ENCODE assay signal across 7 mouse cellular contexts in the genomic region with DNA sequence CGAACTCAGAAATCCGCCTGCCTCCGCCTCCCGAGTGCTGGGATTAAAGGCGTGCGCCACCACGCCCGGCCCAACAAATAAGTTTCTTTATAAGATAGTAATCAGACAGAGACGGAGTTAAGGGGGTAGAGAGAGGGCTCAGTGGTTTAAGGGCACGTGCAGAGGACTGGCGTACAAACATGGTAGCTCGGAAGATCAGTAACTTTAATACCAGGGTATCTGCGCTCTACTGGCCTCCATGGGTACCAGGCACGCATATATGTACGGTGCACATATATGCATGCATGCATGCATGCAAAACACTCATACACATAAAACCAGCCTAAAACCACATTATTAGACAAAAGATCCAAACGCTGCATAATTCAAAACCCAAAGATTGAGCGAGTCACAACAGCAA. TPM values are rescaled to one million over a fixed set of nuclear protein-coding genes. Genes with fewer than 3 reads are reported as not detected.
DNase-seq lines count a peak whose midpoint lies in the region; ATAC-seq lines count a peak whose summit lies in the region.

No protein-coding gene starts in this region.

- H3K9ac ChIP-seq in midbrain, embryonic 12.5 days (replicated peaks) = peak overlapping the region; percentile 93

- peak overlapping the region; percentile 93 for H3K27ac ChIP-seq in embryonic facial prominence, embryonic 10.5 days (replicated peaks)
- peak overlapping the region; percentile 93 for H3K27ac ChIP-seq in hindbrain, embryonic 10.5 days
- H3K27ac ChIP-seq in midbrain, embryonic 12.5 days (replicated peaks) = peak overlapping the region; percentile 98

- H3K9me3 ChIP-seq in embryonic facial prominence, embryonic 10.5 days = no peaks in the 10 kb centered on the region
- H3K9me3 ChIP-seq in hindbrain, embryonic 10.5 days = no peaks in the 10 kb centered on the region
- H3K9me3 ChIP-seq in midbrain, embryonic 12.5 days = no peaks in the 10 kb centered on the region

- ATAC-seq in midbrain, embryonic 12.5 days (ENCODE audit: low FRiP score, low read depth) = peak; percentile 24; the same call in 1 of the 2 replicates

- H3K27me3 ChIP-seq in embryonic facial prominence, embryonic 10.5 days (replicated peaks; ENCODE audit: low read depth, poor library complexity, severe bottlenecking) = no peaks in the 10 kb centered on the region
- H3K27me3 ChIP-seq in hindbrain, embryonic 10.5 days (ENCODE audit: insufficient read depth, poor library complexity, severe bottlenecking) = no peaks in the 10 kb centered on the region
- H3K27me3 ChIP-seq in midbrain, embryonic 12.5 days = no peaks in the 10 kb centered on the region

- peak; percentile 25 for DNase-seq in layer of hippocampus, adult 9-10 months (ENCODE audit: low spot score)
- DNase-seq in layer of hippocampus, postnatal 36 days = no peak
- DNase-seq in embryonic facial prominence, embryonic 10.5 days (ENCODE audit: low spot score) = no peak
- peak; percentile 12 for DNase-seq in hindbrain, embryonic 10.5 days (ENCODE audit: low spot score)
- DNase-seq in spleen, adult 12 weeks (ENCODE audit: low spot score) = no peak
- no peak for DNase-seq in gastrocnemius, adult 18-20 months (ENCODE audit: low spot score)

- peaks cover 27% of the 10 kb centered on the region for H3K36me3 ChIP-seq in embryonic facial prominence, embryonic 10.5 days (replicated peaks)
- peaks cover 22% of the 10 kb centered on the region for H3K36me3 ChIP-seq in hindbrain, embryonic 10.5 days
- peaks cover 3% of the 10 kb centered on the region; the same call in 1 of the 2 replicates for H3K36me3 ChIP-seq in midbrain, embryonic 12.5 days

- WGBS in embryonic facial prominence, embryonic 10.5 days = 52% methylated on average over 17 of the region's 17 CpGs
- WGBS in hindbrain, embryonic 10.5 days = 52% methylated on average over 17 of the region's 17 CpGs
- WGBS in midbrain, embryonic 12.5 days = 52% methylated on average over 17 of the region's 17 CpGs

- peak overlapping the region; percentile 78 for H3K4me2 ChIP-seq in midbrain, embryonic 12.5 days (replicated peaks)

- H3K4me1 ChIP-seq in embryonic facial prominence, embryonic 10.5 days = peaks cover 22% of the 10 kb centered on the region
- H3K4me1 ChIP-seq in hindbrain, embryonic 10.5 days (replicated peaks) = peaks cover 22% of the 10 kb centered on the region
- peaks cover 16% of the 10 kb centered on the region for H3K4me1 ChIP-seq in midbrain, embryonic 12.5 days

- H3K4me3 ChIP-seq in embryonic facial prominence, embryonic 10.5 days = peak overlapping the region; percentile 71
- peak overlapping the region; percentile 90 for H3K4me3 ChIP-seq in hindbrain, embryonic 10.5 days
- peak overlapping the region; percentile 89 for H3K4me3 ChIP-seq in midbrain, embryonic 12.5 days

RNA-seq across cellular contexts. Expression of gene Ifnar1, which starts 0.7 kb away (rescaled TPM):
- 10 to 100 TPM; 45.9 to 51.7 TPM for total RNA-seq in layer of hippocampus, postnatal 36 days (2021)
- polyA plus RNA-seq in embryonic facial prominence, embryonic 10.5 days (2016; fragmentation: Nextera tagmentation; extraction: Ambion mirVana) = 56.9 and 57.6 TPM in 2 replicates
- polyA plus RNA-seq in hindbrain, embryonic 10.5 days (2016; fragmentation: Nextera tagmentation; extraction: Ambion mirVana) = 49.8 and 50.5 TPM in 2 replicates
- polyA plus RNA-seq in midbrain, embryonic 12.5 days (2016; fragmentation: Nextera tagmentation; extraction: Ambion mirVana) = 56.5 and 60.0 TPM in 2 replicates
- total RNA-seq in gastrocnemius, adult 18-20 months (2021) = 10 to 100 TPM in 1 of 2 experiments, 1 to 10 TPM in 1; 9.8 to 12.2 TPM

Comparison
In these comparisons a context has a peak if more than half of its experiments do, and no peak if none do; other contexts are left out.
1. DNase-seq: peak in layer of hippocampus, adult 9-10 months (single experiment) and hindbrain, embryonic 10.5 days (single experiment); none in layer of hippocampus, postnatal 36 days (0 of 2), embryonic facial prominence, embryonic 10.5 days (single experiment), spleen, adult 12 weeks (single experiment) and gastrocnemius, adult 18-20 months (single experiment).
2. Peak in every context shown above with its lines, with median percentiles within 50 percentile points of each other: H3K27ac ChIP-seq and H3K4me3 ChIP-seq.